In the genomic region with DNA sequence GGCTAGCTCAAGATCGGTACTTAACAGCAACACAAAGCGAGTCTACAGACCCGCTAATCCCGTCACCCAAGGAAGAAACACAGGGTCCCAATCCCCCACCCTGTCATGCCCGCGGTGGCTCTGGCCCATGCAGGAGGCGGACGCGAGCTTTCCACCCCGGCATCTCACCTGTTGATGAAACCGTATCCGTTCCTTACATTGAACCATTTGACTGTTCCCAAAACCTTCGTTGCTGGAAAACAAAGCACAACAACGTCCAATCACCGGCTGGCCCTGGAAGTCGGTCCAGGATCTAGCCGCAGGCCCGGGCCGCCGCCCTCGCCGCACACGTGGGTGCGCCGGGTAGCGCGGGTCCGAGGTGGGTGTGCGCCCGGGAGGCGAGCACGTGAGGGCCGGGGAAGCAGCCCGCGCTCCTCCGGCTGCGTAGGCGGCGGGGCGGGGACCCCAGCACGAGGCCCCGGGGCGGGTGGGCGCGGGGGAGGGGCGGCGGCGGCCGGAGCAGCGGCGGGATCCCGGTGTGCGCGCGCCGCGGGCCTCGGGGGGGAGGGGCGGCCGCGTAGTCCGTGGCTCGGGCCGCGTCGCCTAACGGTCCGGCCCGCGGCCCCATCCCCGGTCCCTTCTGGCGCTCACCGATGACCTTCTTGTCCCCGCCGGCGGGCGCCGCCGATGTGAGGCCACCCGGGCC, we compare ENCODE assay signal across 8 mouse cellular contexts. TPM values are rescaled to one million over a fixed set of nuclear protein-coding genes. Genes with fewer than 3 reads are reported as not detected.
A peak's percentile ranks its signal among the peaks of the same experiment; 100 is the strongest.
DNase-seq lines count a peak whose midpoint lies in the region; ATAC-seq and TF ChIP-seq lines count a peak whose summit lies in the region.

No protein-coding gene starts in this region.

- intact Hi-C loops in left cerebral cortex, postnatal 14 days (cut with DNase I): loop anchor here (2.0 to 5.0 kb wide), 2 partner anchors 27 to 41 kb away; partner anchors contain the start of gene Ppih

- in situ Hi-C loops in ES-E14 (cut with MboI; ENCODE audit: low sequenced_read_pairs in 2 of 2, unreplicated experiment in 2 of 2): no loop called here

- WGBS in embryonic facial prominence, embryonic 14.5 days: under 1% methylated on average over 19 of the region's 80 CpGs

- peak overlapping the region; percentile 90 to 93 for H3K4me3 ChIP-seq in ES-E14 (ENCODE audit: insufficient read depth in 1 of 2, low read depth in 1 of 2, low read length in 2 of 2, poor library complexity in 1 of 2, severe bottlenecking in 1 of 2)
- H3K4me3 ChIP-seq in embryonic facial prominence, embryonic 14.5 days (ENCODE audit: low read depth, low read length): peak overlapping the region; percentile 91

- H3K36me3 ChIP-seq in ES-E14 (ENCODE audit: control insufficient read depth, insufficient read depth, low read length, poor library complexity, severe bottlenecking): peaks cover 23% of the 10 kb centered on the region
- H3K36me3 ChIP-seq in embryonic facial prominence, embryonic 14.5 days (ENCODE audit: control insufficient read depth, insufficient read depth, low read length): peaks cover 21% of the 10 kb centered on the region

- DNase-seq in ES-E14 (ENCODE audit: low read depth, low spot score): no peak
- DNase-seq in adrenal gland, postnatal 10 days: peak; percentile 61
- peak; percentile 21 for DNase-seq in embryonic facial prominence, embryonic 14.5 days (ENCODE audit: low spot score)
- peak; percentile 35 for DNase-seq in heart, postnatal 4 days
- DNase-seq in left cerebral cortex, postnatal 14 days (ENCODE audit: low spot score in 2 of 2): peak; percentile 23
- DNase-seq in mesoderm, embryonic 11.5 days (ENCODE audit: low read depth, low spot score): peak; percentile 28
- peak; percentile 18 to 36 for DNase-seq in spleen, adult 18-20 months

- peak overlapping the region; percentile 95 for H3K9ac ChIP-seq in ES-E14 (ENCODE audit: insufficient read depth, low read depth, low read length, poor library complexity, severe bottlenecking)
- H3K9ac ChIP-seq in embryonic facial prominence, embryonic 14.5 days (ENCODE audit: low read depth, low read length): peak overlapping the region; percentile 92

- peaks cover 0 to 3% of the 10 kb centered on the region in 2 experiments; a peak in 1 of 4 replicates for H3K4me1 ChIP-seq in ES-E14 (ENCODE audit: control insufficient read depth in 2 of 2, insufficient read depth in 2 of 2, low read length in 2 of 2, poor library complexity in 1 of 2)
- peaks cover 7% of the 10 kb centered on the region for H3K4me1 ChIP-seq in embryonic facial prominence, embryonic 14.5 days (ENCODE audit: control insufficient read depth, insufficient read depth, low read length)

- peak overlapping the region; percentile 79 for H3K4me2 ChIP-seq in embryonic facial prominence, embryonic 14.5 days (ENCODE audit: low read depth, low read length)

- peak; percentile 4 for ATAC-seq in embryonic facial prominence, embryonic 14.5 days (ENCODE audit: low read depth)
- no peak for ATAC-seq in megakaryocyte-erythroid progenitor cell, adult 5-6 weeks (replicated peaks; ENCODE audit: low FRiP score, low TSS enrichment, poor library complexity, severe bottlenecking)

- no peaks in the 10 kb centered on the region for H3K27me3 ChIP-seq in embryonic facial prominence, embryonic 14.5 days (replicated peaks; ENCODE audit: control insufficient read depth, insufficient read depth, low read length)

- H3K9me3 ChIP-seq in ES-E14 (ENCODE audit: control insufficient read depth, insufficient read depth, low read depth, low read length): no peaks in the 10 kb centered on the region
- no peaks in the 10 kb centered on the region for H3K9me3 ChIP-seq in embryonic facial prominence, embryonic 14.5 days (ENCODE audit: control insufficient read depth, low read length)

- peak overlapping the region; percentile 86 for H3K27ac ChIP-seq in ES-E14 (ENCODE audit: insufficient read depth, low read depth, low read length, poor library complexity, severe bottlenecking)
- peak overlapping the region; percentile 80 for H3K27ac ChIP-seq in embryonic facial prominence, embryonic 14.5 days (replicated peaks; ENCODE audit: low read depth, low read length)

TF ChIP-seq in ES-E14, 5 proteins besides CTCF, POLR2A, EP300 and RAD21:
- TF ChIP-seq HCFC1 (IDR thresholded peaks at IDR 0.05; ENCODE audit: borderline replicate concordance, insufficient read depth, low read length) (0 out of 2 replicates have a peak, but pooled peaks have one; percentile 24), ZNF384 (IDR thresholded peaks at IDR 0.05; ENCODE audit: low read depth, low read length) (no peak), ZC3H11A (IDR thresholded peaks at IDR 0.05; ENCODE audit: borderline replicate concordance, low read depth, low read length) (no peak)

RNA-seq across cellular contexts. Expression of gene Ybx1, which starts 0.7 kb away (rescaled TPM):
- total RNA-seq in ES-E14 (2012; rRNA removed): 574 and 855 TPM in 2 replicates
- 100 to 1,000 TPM; 521 to 559 TPM for total RNA-seq in adrenal gland, postnatal 10 days (2021)
- polyA plus RNA-seq in embryonic facial prominence, embryonic 14.5 days (2014; fragmentation: Nextera tagmentation; extraction: Ambion mirVana): 673 and 697 TPM in 2 replicates
- 100 to 1,000 TPM; 784 to 817 TPM for total RNA-seq in heart, postnatal 4 days (2021)
- total RNA-seq in left cerebral cortex, postnatal 14 days (2021): 100 to 1,000 TPM; 441 to 483 TPM
- 1,098 and 1,257 TPM in 2 replicates for total RNA-seq in megakaryocyte-erythroid progenitor cell, adult 5-6 weeks (2014; fragmentation: Nextera tagmentation)
- total RNA-seq in megakaryocyte-erythroid progenitor cell, adult 5-6 weeks (2017): 1,610 and 1,654 TPM in 2 replicates

RNA-seq across cellular contexts. Expression of gene Ppih, which starts 26.6 kb away (rescaled TPM):
- total RNA-seq in ES-E14 (2012; rRNA removed): 101 and 127 TPM in 2 replicates
- total RNA-seq in adrenal gland, postnatal 10 days (2021): 10 to 100 TPM; 20.3 to 26.3 TPM
- 84.2 and 86.6 TPM in 2 replicates for polyA plus RNA-seq in embryonic facial prominence, embryonic 14.5 days (2014; fragmentation: Nextera tagmentation; extraction: Ambion mirVana)
- 10 to 100 TPM; 18.4 to 23.0 TPM for total RNA-seq in heart, postnatal 4 days (2021)
- 10 to 100 TPM; 18.0 to 19.1 TPM for total RNA-seq in left cerebral cortex, postnatal 14 days (2021)
- total RNA-seq in megakaryocyte-erythroid progenitor cell, adult 5-6 weeks (2014; fragmentation: Nextera tagmentation): 158 and 164 TPM in 2 replicates
- 164 and 168 TPM in 2 replicates for total RNA-seq in megakaryocyte-erythroid progenitor cell, adult 5-6 weeks (2017)

RNA-seq across cellular contexts. Expression of gene Cldn19, which starts 38.5 kb away (rescaled TPM):
- 0.18 and 0.63 TPM in 2 replicates for total RNA-seq in ES-E14 (2012; rRNA removed)
- total RNA-seq in adrenal gland, postnatal 10 days (2021): under 1 TPM; 0.54 to 0.64 TPM
- polyA plus RNA-seq in embryonic facial prominence, embryonic 14.5 days (2014; fragmentation: Nextera tagmentation; extraction: Ambion mirVana): 0.19 and 0.38 TPM in 2 replicates
- 1 to 10 TPM in 1 of 2 experiments, under 1 TPM in 1; 0.17 to 1.2 TPM for total RNA-seq in heart, postnatal 4 days (2021)
- under 1 TPM; 0.15 to 0.24 TPM for total RNA-seq in left cerebral cortex, postnatal 14 days (2021)
- not detected in 2 replicates for total RNA-seq in megakaryocyte-erythroid progenitor cell, adult 5-6 weeks (2014; fragmentation: Nextera tagmentation)
- total RNA-seq in megakaryocyte-erythroid progenitor cell, adult 5-6 weeks (2017): not detected in 2 replicates
